Mouse (Mus musculus) ovary, postnatal 36 days (tissue): ENCODE measurements around the gene Vwa3b.
A peak's percentile ranks its signal among the peaks of the same experiment; 100 is the strongest.

Experiments
- DNase-seq: peaks from one replicate; pipeline ENCODE4 v3.0.0; 2022; ENCODE audit warnings: low spot score, mixed read lengths

Gene Vwa3b

GRCm38 (mm10) chr1:37124696-37125349, 98.4 kb downstream of the Vwa3b start:
- DNase-seq: no peak

GRCm38 (mm10) chr1:37130012-37130570, 103.7 kb downstream of the Vwa3b start:
- DNase-seq: no peak

- DNase-seq: no peak
Measured at GRCm38 (mm10) chr1:37131146-37131545, 104.8 kb downstream of the Vwa3b start.

- DNase-seq: no peak
Measured at GRCm38 (mm10) chr1:37132433-37132832, 106.0 kb downstream of the Vwa3b start.

GRCm38 (mm10) chr1:37145966-37146365, 119.6 kb downstream of the Vwa3b start:
- DNase-seq: no peak

GRCm38 (mm10) chr1:37149866-37150265, 123.5 kb downstream of the Vwa3b start:
- no peak for DNase-seq

GRCm38 (mm10) chr1:37151896-37152295, 125.5 kb downstream of the Vwa3b start:
- DNase-seq: no peak

- no peak for DNase-seq
Measured at GRCm38 (mm10) chr1:37166066-37166465, 139.7 kb downstream of the Vwa3b start.

- no peak for DNase-seq
Measured at GRCm38 (mm10) chr1:37167918-37168317, 141.5 kb downstream of the Vwa3b start.

GRCm38 (mm10) chr1:37177874-37178273, 151.5 kb downstream of the Vwa3b start:
- no peak for DNase-seq

- no peak for DNase-seq
Measured at GRCm38 (mm10) chr1:37179852-37180251, 153.5 kb downstream of the Vwa3b start.

GRCm38 (mm10) chr1:37187050-37187449, 160.7 kb downstream of the Vwa3b start:
- no peak for DNase-seq

GRCm38 (mm10) chr1:37194607-37195006, 168.2 kb downstream of the Vwa3b start:
- DNase-seq: no peak

GRCm38 (mm10) chr1:37201406-37201805, 175.0 kb downstream of the Vwa3b start:
- no peak for DNase-seq

GRCm38 (mm10) chr1:37207743-37208142, 181.3 kb downstream of the Vwa3b start:
- no peak for DNase-seq

GRCm38 (mm10) chr1:37212375-37212774, 186.0 kb downstream of the Vwa3b start:
- DNase-seq: no peak

GRCm38 (mm10) chr1:37214144-37214543, 187.7 kb downstream of the Vwa3b start, which contains the start of gene Cnga3:
TSS of gene Cnga3 (plus strand) at chr1:37214434.
- DNase-seq: no peak

GRCm38 (mm10) chr1:37218386-37218785, 192.0 kb downstream of the Vwa3b start:
- peak; percentile 64 for DNase-seq

GRCm38 (mm10) chr1:37219593-37219992, 193.2 kb downstream of the Vwa3b start:
- no peak for DNase-seq

GRCm38 (mm10) chr1:37220134-37220907, 193.9 kb downstream of the Vwa3b start:
- DNase-seq: no peak

GRCm38 (mm10) chr1:37222002-37222401, 195.6 kb downstream of the Vwa3b start:
- DNase-seq: no peak

GRCm38 (mm10) chr1:37230404-37230803, 204.0 kb downstream of the Vwa3b start:
- DNase-seq: no peak

GRCm38 (mm10) chr1:37231295-37231701, 204.9 kb downstream of the Vwa3b start:
- DNase-seq: no peak
